Mouse (Mus musculus) cortical plate, adult 2 months (tissue): ENCODE measurements around the gene 4930432K21Rik.

Experiments used
- CTCF ChIP-seq: fragments of 200-500 bp; IDR thresholded peaks from 2 replicates; pipeline ENCODE4 v1.5.1; 2011; ENCODE audit warnings: mild to moderate bottlenecking, control low read depth, low read length; ENCODE audit not compliant: insufficient read depth; ENCODE audit errors: extremely low read depth
- POLR2A ChIP-seq: fragments of 200-500 bp; IDR thresholded peaks from 2 replicates; pipeline ENCODE4 v1.6.1; 2011; ENCODE audit warnings: mild to moderate bottlenecking, low read length, control low read depth; ENCODE audit not compliant: insufficient read depth; ENCODE audit errors: extremely low read depth

GRCm38 (mm10) chr8:84127202-84127901 is 20.5 kb upstream of the 4930432K21Rik start:
- TF ChIP-seq CTCF (no peak), POLR2A (no peak)
